In the genomic region with DNA sequence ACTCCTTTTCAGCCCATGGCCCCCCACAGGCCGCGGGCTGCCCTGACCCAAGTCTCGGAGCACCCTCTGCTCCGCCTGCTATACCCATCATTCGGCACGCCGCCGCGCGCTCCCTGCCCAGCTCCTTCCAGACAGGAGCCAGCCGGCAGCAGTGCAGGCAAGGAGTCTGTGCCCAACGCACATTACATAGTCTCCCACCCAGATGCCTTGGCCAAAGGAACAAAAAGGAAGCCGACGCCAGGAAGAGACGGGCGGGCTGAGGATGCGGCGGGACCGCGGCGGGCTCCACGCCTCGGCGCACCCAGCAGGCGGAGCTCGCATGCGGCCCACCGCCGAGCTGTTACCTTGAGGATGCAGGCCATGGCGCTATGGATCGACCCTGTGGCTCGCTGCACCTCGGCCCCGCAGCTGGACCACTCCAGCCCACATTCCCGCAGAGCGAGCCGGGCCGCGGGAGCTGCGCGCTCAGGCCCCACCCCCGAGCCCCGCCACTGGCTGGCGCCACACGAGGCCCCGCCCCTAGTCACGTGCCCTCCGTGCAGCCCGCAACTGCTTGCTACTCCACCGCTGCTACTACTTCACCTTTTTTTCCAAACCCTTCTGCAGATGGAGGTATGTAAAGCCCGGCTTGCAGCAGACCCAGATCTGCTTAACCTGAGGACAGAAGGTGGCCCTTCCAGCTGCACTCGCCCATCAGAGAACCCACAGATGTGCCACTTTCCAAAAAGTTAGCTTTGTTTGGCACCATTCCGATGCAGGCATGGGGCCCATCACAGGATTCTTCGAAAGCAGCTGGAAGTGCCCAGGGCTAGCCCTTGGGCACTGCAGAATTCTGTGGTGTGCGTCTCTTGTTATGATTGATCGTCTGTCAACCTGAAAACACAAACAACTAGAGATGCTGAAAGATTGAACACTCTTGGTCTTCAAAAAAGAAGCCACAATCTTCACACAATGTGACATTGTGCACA, we compare ENCODE assay signal across 8 mouse cellular contexts. TPM values are rescaled to one million over a fixed set of nuclear protein-coding genes. Genes with fewer than 3 reads are reported as not detected.
A peak's percentile ranks its signal among the peaks of the same experiment; 100 is the strongest.
DNase-seq lines count a peak whose midpoint lies in the region; ATAC-seq and TF ChIP-seq lines count a peak whose summit lies in the region.

TSS of gene St6galnac3 (minus strand) at position 474 of the 968 bp plus-strand sequence.

- peaks cover 12 to 45% of the 10 kb centered on the region in 2 experiments for H3K4me1 ChIP-seq in CH12.LX (ENCODE audit: control insufficient read depth in 1 of 2, insufficient read depth in 2 of 2)
- peaks cover 39% of the 10 kb centered on the region for H3K4me1 ChIP-seq in forebrain, embryonic 10.5 days
- peaks cover 16% of the 10 kb centered on the region for H3K4me1 ChIP-seq in heart, embryonic 15.5 days (replicated peaks)
- H3K4me1 ChIP-seq in liver, embryonic 13.5 days (replicated peaks) = peaks cover 54% of the 10 kb centered on the region
- H3K4me1 ChIP-seq in neural tube, embryonic 11.5 days (ENCODE audit: control insufficient read depth, insufficient read depth, low read length) = peaks cover 6% of the 10 kb centered on the region; the same call in 1 of the 2 replicates
- peaks cover 13% of the 10 kb centered on the region for H3K4me1 ChIP-seq in stomach, embryonic 15.5 days

- peak; percentile 84 for DNase-seq in CH12.LX (ENCODE audit: extremely low read depth)
- DNase-seq in c-Kit-positive CD71-negative TER-119-negative erythroid progenitor cells, embryonic 14.5 days (ENCODE audit: low read depth) = peak; percentile 51
- peak; percentile 90 for DNase-seq in forebrain, embryonic 10.5 days (ENCODE audit: extremely low spot score, low spot score)
- DNase-seq in kidney, postnatal 14 days = peak; percentile 90
- peak; percentile 88 for DNase-seq in liver, embryonic 13.5 days
- peak; percentile 92 for DNase-seq in neural tube, embryonic 11.5 days (ENCODE audit: low spot score)

- no peaks in the 10 kb centered on the region for H3K79me2 ChIP-seq in CH12.LX (replicated peaks; ENCODE audit: control insufficient read depth, extremely low read depth, insufficient read depth, poor library complexity, severe bottlenecking)

- in situ Hi-C loops in CH12.LX (cut with MboI; ENCODE audit: low pct_ligation_motif_present, low pct_unique_long_range_greater_than_20kb, low sequenced_read_pairs) = loop anchor here (10.0 kb wide), 1 partner anchor 50 kb away; no protein-coding TSS in a partner anchor

- H3K9me3 ChIP-seq in CH12.LX (replicated peaks; ENCODE audit: low read length) = no peaks in the 10 kb centered on the region
- no peaks in the 10 kb centered on the region for H3K9me3 ChIP-seq in forebrain, embryonic 10.5 days
- no peaks in the 10 kb centered on the region for H3K9me3 ChIP-seq in heart, embryonic 15.5 days (replicated peaks)
- no peaks in the 10 kb centered on the region for H3K9me3 ChIP-seq in liver, embryonic 13.5 days (replicated peaks)
- H3K9me3 ChIP-seq in neural tube, embryonic 11.5 days (ENCODE audit: control insufficient read depth, low read length) = no peaks in the 10 kb centered on the region
- H3K9me3 ChIP-seq in stomach, embryonic 15.5 days = no peaks in the 10 kb centered on the region

- peak within 1 kb of the TSS; percentile 28 to 57 (median 49) for H3K4me3 ChIP-seq in CH12.LX (replicated peaks in 1 of 3; ENCODE audit: low read depth in 2 of 3, low read length in 2 of 3, poor library complexity in 1 of 3)
- peak within 1 kb of the TSS; percentile 78 for H3K4me3 ChIP-seq in forebrain, embryonic 10.5 days
- peak within 1 kb of the TSS; percentile 68 for H3K4me3 ChIP-seq in heart, embryonic 15.5 days
- H3K4me3 ChIP-seq in liver, embryonic 13.5 days (replicated peaks) = peak within 1 kb of the TSS; percentile 95
- peak within 1 kb of the TSS; percentile 69 for H3K4me3 ChIP-seq in neural tube, embryonic 11.5 days (ENCODE audit: low read depth, low read length)
- H3K4me3 ChIP-seq in stomach, embryonic 15.5 days (replicated peaks) = peak within 1 kb of the TSS; percentile 73

- TF ChIP-seq RAD21 in CH12.LX (IDR thresholded peaks at IDR 0.05; ENCODE audit: low read depth, low read length) = peak; percentile 2

- H3K27ac ChIP-seq in CH12.LX (ENCODE audit: insufficient read depth, low read depth) = no peak within 1 kb of the TSS
- H3K27ac ChIP-seq in forebrain, embryonic 10.5 days = peak within 1 kb of the TSS; percentile 94
- H3K27ac ChIP-seq in heart, embryonic 15.5 days = peak within 1 kb of the TSS; percentile 50
- H3K27ac ChIP-seq in liver, embryonic 13.5 days = peak within 1 kb of the TSS; percentile 87
- H3K27ac ChIP-seq in neural tube, embryonic 11.5 days (ENCODE audit: low read depth, low read length) = peak within 1 kb of the TSS; percentile 78
- H3K27ac ChIP-seq in stomach, embryonic 15.5 days = peak within 1 kb of the TSS; percentile 77

- peak; percentile 92 for ATAC-seq in heart, embryonic 15.5 days (replicated peaks; ENCODE audit: insufficient number of reproducible peaks, insufficient read depth, low FRiP score, low read depth)
- ATAC-seq in liver, embryonic 13.5 days (ENCODE audit: low read depth) = peak; percentile 94
- ATAC-seq in neural tube, embryonic 11.5 days (ENCODE audit: insufficient read depth, low FRiP score, low TSS enrichment) = peak; percentile 98
- peak; percentile 94 for ATAC-seq in stomach, embryonic 15.5 days (ENCODE audit: insufficient read depth, low FRiP score, low read depth)

- H3K36me3 ChIP-seq in CH12.LX (replicated peaks in 1 of 2; ENCODE audit: control insufficient read depth in 1 of 2, insufficient read depth in 1 of 2, low read length in 1 of 2) = no peaks in the 10 kb centered on the region
- H3K36me3 ChIP-seq in forebrain, embryonic 10.5 days (replicated peaks) = no peaks in the 10 kb centered on the region
- no peaks in the 10 kb centered on the region for H3K36me3 ChIP-seq in heart, embryonic 15.5 days
- no peaks in the 10 kb centered on the region for H3K36me3 ChIP-seq in liver, embryonic 13.5 days
- no peaks in the 10 kb centered on the region for H3K36me3 ChIP-seq in neural tube, embryonic 11.5 days (ENCODE audit: control insufficient read depth, insufficient read depth, low read length)
- H3K36me3 ChIP-seq in stomach, embryonic 15.5 days = no peaks in the 10 kb centered on the region

- TF ChIP-seq POLR2A in CH12.LX (IDR thresholded peaks at IDR 0.05; ENCODE audit: low read depth, low read length) = no peak; the same call in 1 of the 2 replicates

- TF ChIP-seq CTCF in CH12.LX (conservative IDR thresholded peaks at IDR 0.05 in 1 of 2, IDR thresholded peaks at IDR 0.05 in 1 of 2; ENCODE audit: low read depth in 2 of 2, low read length in 2 of 2) = peak in 1 of 2 experiments; percentile 39; a peak in 2 of 4 replicates

- WGBS in forebrain, embryonic 10.5 days = 2% methylated on average over 56 of the region's 56 CpGs
- WGBS in heart, embryonic 15.5 days = 2% methylated on average over 56 of the region's 56 CpGs
- WGBS in liver, embryonic 13.5 days (ENCODE audit: insufficient replicate concordance) = 2% methylated on average over 56 of the region's 56 CpGs
- WGBS in neural tube, embryonic 11.5 days = 2% methylated on average over 56 of the region's 56 CpGs
- 1% methylated on average over 54 of the region's 56 CpGs for WGBS in stomach, embryonic 15.5 days

- TF ChIP-seq EP300 in CH12.LX (IDR thresholded peaks at IDR 0.05; ENCODE audit: low read length) = no peak

- H3K4me2 ChIP-seq in CH12.LX (ENCODE audit: insufficient read depth, low read depth, poor library complexity, severe bottlenecking) = peak within 1 kb of the TSS; percentile 94
- H3K4me2 ChIP-seq in heart, embryonic 15.5 days = peak within 1 kb of the TSS; percentile 93
- peak within 1 kb of the TSS; percentile 94 for H3K4me2 ChIP-seq in liver, embryonic 13.5 days
- H3K4me2 ChIP-seq in neural tube, embryonic 11.5 days (ENCODE audit: low read depth) = peak within 1 kb of the TSS; percentile 67
- peak within 1 kb of the TSS; percentile 92 for H3K4me2 ChIP-seq in stomach, embryonic 15.5 days

- peaks cover 31% of the 10 kb centered on the region for H3K27me3 ChIP-seq in CH12.LX (replicated peaks)
- peaks cover 12% of the 10 kb centered on the region for H3K27me3 ChIP-seq in forebrain, embryonic 10.5 days (ENCODE audit: poor library complexity, severe bottlenecking)
- H3K27me3 ChIP-seq in heart, embryonic 15.5 days = 0 out of 2 replicates have a peak, but pooled peaks cover 8% of the 10 kb centered on the region
- H3K27me3 ChIP-seq in liver, embryonic 13.5 days = 0 out of 2 replicates have a peak, but pooled peaks cover 3% of the 10 kb centered on the region
- no peaks in the 10 kb centered on the region for H3K27me3 ChIP-seq in neural tube, embryonic 11.5 days (ENCODE audit: control insufficient read depth, insufficient read depth, low read length)
- H3K27me3 ChIP-seq in stomach, embryonic 15.5 days (replicated peaks) = no peaks in the 10 kb centered on the region

- dilution Hi-C loops in CH12.LX (cut with MboI; ENCODE audit: extremely low pct_ligation_motif_present, extremely low pct_unique_long_range_greater_than_20kb, low sequenced_read_pairs) = no loop called here

- 0 out of 2 replicates have a peak within 1 kb of the TSS, but pooled peaks have one; percentile 3 for H3K9ac ChIP-seq in CH12.LX (ENCODE audit: insufficient read depth, low read depth)
- H3K9ac ChIP-seq in heart, embryonic 15.5 days = peak within 1 kb of the TSS; percentile 60
- peak within 1 kb of the TSS; percentile 97 for H3K9ac ChIP-seq in liver, embryonic 13.5 days
- H3K9ac ChIP-seq in neural tube, embryonic 11.5 days (ENCODE audit: low read length) = peak within 1 kb of the TSS; percentile 88
- peak within 1 kb of the TSS; percentile 53; the same call in 1 of the 2 replicates for H3K9ac ChIP-seq in stomach, embryonic 15.5 days

TF ChIP-seq in CH12.LX, 34 proteins besides CTCF, POLR2A, EP300 and RAD21 (continues in another document):
- TF ChIP-seq NELFE (IDR thresholded peaks at IDR 0.05; ENCODE audit: low read depth, low read length) (peak; percentile 32; the same call in 1 of the 2 replicates), MYC (IDR thresholded peaks at IDR 0.05; ENCODE audit: low read depth, low read length) (0 out of 2 replicates have a peak, but pooled peaks have one; percentile 22), MEF2A (IDR thresholded peaks at IDR 0.05; ENCODE audit: borderline replicate concordance, low read depth, low read length) (no peak), CHD2 (IDR thresholded peaks at IDR 0.05; ENCODE audit: low read length) (no peak), MAX (IDR thresholded peaks at IDR 0.05; ENCODE audit: low read length) (peak; percentile 89), ZC3H11A (IDR thresholded peaks at IDR 0.05; ENCODE audit: low read depth, low read length) (no peak)

RNA-seq across cellular contexts. Expression of gene St6galnac3, which starts in this region (rescaled TPM):
- 0.08 and 0.13 TPM in 2 replicates for total RNA-seq in CH12.LX (2012; rRNA removed)
- 0.38 and 0.43 TPM in 2 replicates for total RNA-seq in CH12.LX (2014; rRNA removed)
- 0.25 and 1.1 TPM in 2 replicates for polyA plus RNA-seq in CH12.LX (2012; ENCODE audit: insufficient read length, low read depth)
- 40.0 and 40.5 TPM in 2 replicates for polyA plus RNA-seq in forebrain, embryonic 10.5 days (2016; fragmentation: Nextera tagmentation; extraction: Ambion mirVana)
- 15.8 and 25.5 TPM in 2 replicates for polyA plus RNA-seq in heart, embryonic 15.5 days (2015; fragmentation: Nextera tagmentation; extraction: Ambion mirVana)
- polyA plus RNA-seq in liver, embryonic 13.5 days (2015; fragmentation: Nextera tagmentation; extraction: Ambion mirVana) = 8.3 and 9.6 TPM in 2 replicates
- 41.4 and 48.0 TPM in 2 replicates for polyA plus RNA-seq in neural tube, embryonic 11.5 days (2014; fragmentation: Nextera tagmentation; extraction: Ambion mirVana)
- polyA plus RNA-seq in stomach, embryonic 15.5 days (2015; fragmentation: Nextera tagmentation; extraction: Ambion mirVana) = 36.6 and 39.8 TPM in 2 replicates

Comparison
In these comparisons a context has a peak if more than half of its experiments do, and no peak if none do; other contexts are left out.
1. H3K9ac ChIP-seq: peak in every context shown above with its lines; median percentile 97 in liver, embryonic 13.5 days; 88 in neural tube, embryonic 11.5 days; 60 in heart, embryonic 15.5 days; 53 in stomach, embryonic 15.5 days; 3 in CH12.LX.